Mouse (Mus musculus): ENCODE measurements around the gene Hsd3b7. TPM values are rescaled to one million over a fixed set of nuclear protein-coding genes. Genes with fewer than 3 reads are reported as not detected.

Hsd3b7 gene
- polyA plus RNA-seq, 1 experiment from 2014 or later = 9.8 TPM

DNA sequence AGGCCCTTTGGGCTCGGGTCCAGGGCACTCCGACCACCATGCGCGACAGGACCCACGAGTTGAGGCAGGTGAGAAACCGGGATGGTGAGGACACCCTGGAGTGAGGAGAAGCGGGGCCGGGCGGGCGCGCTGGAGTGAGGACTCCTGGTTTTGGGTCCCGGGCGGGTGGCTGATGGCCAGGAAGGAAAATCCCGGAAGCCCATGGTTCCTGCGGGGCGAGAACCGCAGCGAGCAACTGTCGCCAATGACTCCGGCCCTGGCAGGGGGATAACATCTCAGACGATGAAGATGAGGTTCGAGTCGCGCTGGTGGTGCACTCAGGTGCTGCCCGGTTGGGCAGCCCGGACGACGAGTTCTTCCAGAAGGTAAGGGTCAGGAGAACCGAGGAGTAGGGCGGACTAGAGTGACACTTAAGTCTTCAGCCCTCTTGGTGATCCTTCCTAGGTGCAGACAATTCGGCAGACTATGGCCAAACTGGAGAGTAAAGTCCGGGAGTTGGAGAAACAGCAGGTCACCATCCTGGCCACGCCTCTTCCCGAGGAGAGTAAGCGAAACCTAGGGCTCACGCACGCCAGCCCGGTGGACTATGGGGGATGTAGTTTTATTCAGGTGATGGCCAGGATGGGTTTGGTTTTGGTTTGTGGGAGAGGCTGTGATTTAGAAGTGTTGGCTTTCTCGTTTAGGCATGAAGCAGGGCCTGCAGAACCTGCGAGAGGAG is 41.8 kb downstream of the Hsd3b7 start:
- ATAC-seq (ENCODE audit: low FRiP score) = peak; percentile 71

DNA sequence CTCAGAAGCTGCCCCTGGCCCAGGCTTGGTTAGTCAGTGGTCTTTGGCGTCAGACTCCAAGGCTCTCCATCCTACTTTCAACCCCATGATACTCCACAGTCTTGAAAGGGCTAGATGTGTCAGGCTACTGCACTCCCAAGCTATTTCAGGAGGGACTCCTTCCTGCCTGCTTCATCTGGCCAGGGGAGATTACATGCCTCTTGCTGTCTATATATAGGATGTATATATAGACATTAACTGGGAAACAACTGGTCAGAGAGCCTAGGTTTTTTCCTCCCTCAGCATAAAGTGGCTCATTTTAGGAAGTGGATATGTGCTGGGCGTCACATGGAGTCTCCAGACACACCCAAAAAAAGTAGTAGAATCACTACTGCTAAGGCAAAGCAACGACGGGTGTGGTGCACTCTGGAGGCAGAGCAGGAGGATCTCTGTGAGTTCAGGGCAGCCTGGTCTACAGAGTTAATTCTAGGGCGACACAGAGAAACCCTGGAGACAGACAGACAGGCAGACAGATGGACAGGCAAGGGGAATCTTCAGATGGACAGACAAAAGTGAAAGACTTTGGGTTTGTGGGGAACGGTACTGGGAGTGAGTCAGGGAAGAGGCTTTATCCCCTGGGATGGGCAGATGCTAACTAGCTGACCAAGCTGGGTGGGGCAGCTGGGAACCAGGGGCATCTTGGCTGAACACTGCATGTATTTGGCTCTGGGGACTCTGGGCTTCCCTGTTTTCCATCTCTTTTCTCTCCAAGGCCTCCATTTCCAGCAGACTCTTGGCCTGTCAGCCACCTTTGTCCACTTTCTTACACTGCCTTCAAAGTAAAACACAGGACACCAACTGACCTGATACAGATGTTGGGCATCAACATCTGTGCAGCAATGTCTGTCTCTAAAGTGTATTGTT is 49.8 kb downstream of the Hsd3b7 start:
- no peak for ATAC-seq (ENCODE audit: low FRiP score)
- Histone ChIP-seq H3K27ac (replicated peaks) (no peak overlapping the region), H3K4me1 (no peaks in the 10 kb centered on the region), H3K4me2 (no peak overlapping the region), H3K9me3 (replicated peaks) (no peaks in the 10 kb centered on the region), H3K4me3 (replicated peaks) (no peak overlapping the region), H3K9ac (replicated peaks) (no peak overlapping the region), H3K36me3 (peaks cover 8% of the 10 kb centered on the region), H3K27me3 (replicated peaks) (no peaks in the 10 kb centered on the region)
- WGBS = 76% methylated on average over 6 of the region's 6 CpGs

More for the DNA sequence above, 41.8 kb downstream of the Hsd3b7 start:
- WGBS = under 1% methylated on average over 40 of the region's 40 CpGs
- Histone ChIP-seq H3K9ac (replicated peaks) (peak overlapping the region; percentile 42), H3K4me2 (peak overlapping the region; percentile 82), H3K4me3 (replicated peaks) (peak overlapping the region; percentile 64), H3K9me3 (replicated peaks) (no peaks in the 10 kb centered on the region), H3K4me1 (peaks cover 19% of the 10 kb centered on the region), H3K27ac (replicated peaks) (peak overlapping the region; percentile 95), H3K27me3 (replicated peaks) (no peaks in the 10 kb centered on the region), H3K36me3 (peaks cover 10% of the 10 kb centered on the region; the same call in 1 of the 2 replicates)

DNA sequence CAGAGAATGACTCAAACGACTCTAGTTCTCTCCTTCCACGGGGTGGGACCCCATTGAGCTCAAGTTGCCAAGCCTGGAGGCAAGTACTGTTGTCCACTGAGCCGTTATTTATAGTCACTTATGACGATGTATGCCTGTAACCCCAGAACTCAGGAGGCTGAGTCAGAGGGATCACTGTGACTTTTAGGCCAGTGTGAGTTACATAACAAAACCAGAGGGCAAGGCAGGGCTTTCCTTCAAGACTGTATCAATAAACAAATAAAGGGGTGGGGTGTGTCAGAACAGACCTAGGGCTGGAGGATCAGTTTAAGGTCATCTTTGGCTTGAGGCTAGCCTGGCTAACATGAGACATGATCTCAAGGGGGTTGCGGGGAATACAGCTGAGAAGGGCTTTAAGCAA is 50.5 kb downstream of the Hsd3b7 start:
- Histone ChIP-seq H3K4me1 (no peaks in the 10 kb centered on the region), H3K4me2 (no peak overlapping the region), H3K27ac (replicated peaks) (no peak overlapping the region), H3K27me3 (replicated peaks) (no peaks in the 10 kb centered on the region), H3K36me3 (peaks cover 8% of the 10 kb centered on the region), H3K9me3 (replicated peaks) (no peaks in the 10 kb centered on the region), H3K9ac (replicated peaks) (no peak overlapping the region), H3K4me3 (replicated peaks) (no peak overlapping the region)
- WGBS = 73% methylated on average over 5 of the region's 5 CpGs
- no peak for ATAC-seq (ENCODE audit: low FRiP score)

Other genes with a start within 250 kb of the Hsd3b7 start
- 6.9 and 7.3 TPM in 2 replicates for gene Tmem265, start 239.2 kb upstream of the Hsd3b7 start, polyA plus RNA-seq (2015; fragmentation: Nextera tagmentation; extraction: Ambion mirVana)
- gene Phkg2, start 227.3 kb upstream of the Hsd3b7 start, polyA plus RNA-seq (2015; fragmentation: Nextera tagmentation; extraction: Ambion mirVana) = 57.4 and 60.6 TPM in 2 replicates
- gene Ccdc189, start 212.0 kb upstream of the Hsd3b7 start, polyA plus RNA-seq (2015; fragmentation: Nextera tagmentation; extraction: Ambion mirVana) = 7.1 and 7.4 TPM in 2 replicates
- 37.9 and 38.5 TPM in 2 replicates for gene Rnf40, start 211.8 kb upstream of the Hsd3b7 start, polyA plus RNA-seq (2015; fragmentation: Nextera tagmentation; extraction: Ambion mirVana)
- 14.5 and 15.8 TPM in 2 replicates for gene Zfp629, start 184.8 kb upstream of the Hsd3b7 start, polyA plus RNA-seq (2015; fragmentation: Nextera tagmentation; extraction: Ambion mirVana)
- gene Bcl7c, start 91.7 kb upstream of the Hsd3b7 start, polyA plus RNA-seq (2015; fragmentation: Nextera tagmentation; extraction: Ambion mirVana) = 49.5 and 62.9 TPM in 2 replicates
- 3.6 and 6.2 TPM in 2 replicates for gene Ctf1, start 87.9 kb upstream of the Hsd3b7 start, polyA plus RNA-seq (2015; fragmentation: Nextera tagmentation; extraction: Ambion mirVana)
- gene Ctf2, start 68.4 kb upstream of the Hsd3b7 start, polyA plus RNA-seq (2015; fragmentation: Nextera tagmentation; extraction: Ambion mirVana) = 0.09 and 0.13 TPM in 2 replicates
- gene Fbxl19, start 56.1 kb upstream of the Hsd3b7 start, polyA plus RNA-seq (2015; fragmentation: Nextera tagmentation; extraction: Ambion mirVana) = 6.9 and 8.7 TPM in 2 replicates
- gene Orai3, start 30.8 kb upstream of the Hsd3b7 start, polyA plus RNA-seq (2015; fragmentation: Nextera tagmentation; extraction: Ambion mirVana) = 8.6 and 13.5 TPM in 2 replicates
- gene Setd1a, start 23.9 kb upstream of the Hsd3b7 start, polyA plus RNA-seq (2015; fragmentation: Nextera tagmentation; extraction: Ambion mirVana) = 17.8 and 19.5 TPM in 2 replicates
- gene Gm49388, start 15.0 kb upstream of the Hsd3b7 start, polyA plus RNA-seq (2015; fragmentation: Nextera tagmentation; extraction: Ambion mirVana) = not detected in 2 replicates
- 20.2 and 25.4 TPM in 2 replicates for gene Stx4a, start 23.7 kb downstream of the Hsd3b7 start, polyA plus RNA-seq (2015; fragmentation: Nextera tagmentation; extraction: Ambion mirVana)
- gene Stx1b, start 23.9 kb downstream of the Hsd3b7 start, polyA plus RNA-seq (2015; fragmentation: Nextera tagmentation; extraction: Ambion mirVana) = 66.0 and 70.8 TPM in 2 replicates
- 7.0 and 8.6 TPM in 2 replicates for gene Zfp646, start 75.6 kb downstream of the Hsd3b7 start, polyA plus RNA-seq (2015; fragmentation: Nextera tagmentation; extraction: Ambion mirVana)
- gene Zfp668, start 76.2 kb downstream of the Hsd3b7 start, polyA plus RNA-seq (2015; fragmentation: Nextera tagmentation; extraction: Ambion mirVana) = 28.9 and 30.4 TPM in 2 replicates
- 1.1 and 1.2 TPM in 2 replicates for gene Prss53, start 90.4 kb downstream of the Hsd3b7 start, polyA plus RNA-seq (2015; fragmentation: Nextera tagmentation; extraction: Ambion mirVana)
- not detected in 2 replicates for gene Gm21974, start 94.8 kb downstream of the Hsd3b7 start, polyA plus RNA-seq (2015; fragmentation: Nextera tagmentation; extraction: Ambion mirVana)
- gene Vkorc1, start 95.0 kb downstream of the Hsd3b7 start, polyA plus RNA-seq (2015; fragmentation: Nextera tagmentation; extraction: Ambion mirVana) = 86.2 and 96.0 TPM in 2 replicates
- gene Bckdk, start 103.5 kb downstream of the Hsd3b7 start, polyA plus RNA-seq (2015; fragmentation: Nextera tagmentation; extraction: Ambion mirVana) = 58.2 and 66.7 TPM in 2 replicates
- gene Kat8, start 111.9 kb downstream of the Hsd3b7 start, polyA plus RNA-seq (2015; fragmentation: Nextera tagmentation; extraction: Ambion mirVana) = 41.3 and 46.1 TPM in 2 replicates
- 0.40 and 5.1 TPM in 2 replicates for gene Prss8, start 129.5 kb downstream of the Hsd3b7 start, polyA plus RNA-seq (2015; fragmentation: Nextera tagmentation; extraction: Ambion mirVana)
- gene Prss36, start 146.1 kb downstream of the Hsd3b7 start, polyA plus RNA-seq (2015; fragmentation: Nextera tagmentation; extraction: Ambion mirVana) = 13.9 and 16.2 TPM in 2 replicates
- gene Fus, start 166.9 kb downstream of the Hsd3b7 start, polyA plus RNA-seq (2015; fragmentation: Nextera tagmentation; extraction: Ambion mirVana) = 357 and 362 TPM in 2 replicates
- 8.0 and 46.9 TPM in 2 replicates for gene Pycard, start 193.3 kb downstream of the Hsd3b7 start, polyA plus RNA-seq (2015; fragmentation: Nextera tagmentation; extraction: Ambion mirVana)
- 0.31 and 0.40 TPM in 2 replicates for gene Trim72, start 203.3 kb downstream of the Hsd3b7 start, polyA plus RNA-seq (2015; fragmentation: Nextera tagmentation; extraction: Ambion mirVana)

Data from neural tube, embryonic 15.5 days (tissue).